Mouse (Mus musculus) brain, embryonic 14.5 days (tissue): ENCODE measurements at regions not wholly inside any gene's neighbourhood (a gene's known extent, or its start where the extent isn't known, plus 50 kb on each side); places are given as distances from the start of the nearest gene placed in this dataset.

Experiments
- CTCF ChIP-seq: fragments of 200-500 bp; IDR thresholded peaks from 2 replicates; pipeline ENCODE4 v1.5.1; 2012; ENCODE audit warnings: inconsistent platforms, mild to moderate bottlenecking, moderate library complexity, borderline replicate concordance; ENCODE audit not compliant: insufficient read depth, insufficient read length; ENCODE audit errors: extremely low read depth
- POLR2A ChIP-seq: fragments of 200-500 bp; IDR thresholded peaks from 2 replicates; pipeline ENCODE4 v1.6.1; 2012; ENCODE audit warnings: mild to moderate bottlenecking, inconsistent platforms, borderline replicate concordance; ENCODE audit not compliant: poor library complexity, insufficient read depth, insufficient read length, severe bottlenecking; ENCODE audit errors: extremely low read depth

DNA sequence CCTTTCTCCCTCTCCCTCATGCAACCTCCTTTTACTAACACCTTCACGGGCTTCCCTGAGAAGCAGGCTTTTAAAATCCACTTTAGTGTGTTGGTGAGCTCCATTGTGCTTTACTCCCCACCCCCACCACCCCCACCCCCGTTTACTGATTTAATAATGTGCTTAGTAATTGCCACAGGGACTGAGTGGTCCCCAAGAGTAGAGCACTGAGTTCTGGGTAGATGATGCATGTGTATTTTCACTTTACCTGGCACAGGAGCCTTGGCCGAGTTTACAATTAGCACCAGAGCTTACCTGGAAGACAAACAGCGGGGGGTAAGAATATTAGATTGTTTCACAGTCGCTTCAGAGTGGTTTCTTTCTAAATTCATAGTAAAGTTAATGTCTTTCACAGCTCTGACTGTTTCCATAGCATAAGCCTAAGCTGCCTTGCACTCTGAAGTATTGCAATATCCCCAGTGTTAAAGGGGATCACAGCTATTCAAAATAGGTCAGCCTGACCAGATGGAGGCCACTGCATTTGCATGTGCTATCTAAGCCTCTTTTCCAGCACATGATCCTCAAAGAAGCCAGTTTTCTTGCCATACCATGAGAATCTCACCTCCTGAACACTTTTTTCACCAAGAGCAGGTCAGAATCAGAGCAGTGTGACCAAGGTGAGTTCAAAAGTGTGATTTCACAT is 89.3 kb upstream of the Snap25 start:
- no peak for TF ChIP-seq CTCF
- TF ChIP-seq POLR2A, result no peak
